Mouse (Mus musculus) limb, embryonic 15.5 days (tissue): ENCODE results near the gene Wipf3. TPM values are rescaled to one million over a fixed set of nuclear protein-coding genes. Genes with fewer than 3 reads are reported as not detected.
A peak's percentile ranks its signal among the peaks of the same experiment; 100 is the strongest.

Experiments
- ATAC-seq: fragments of 200-750 bp; cut with Nextera tagmentation; 2 replicates; pipeline ENCODE4 v1.8.0; 2017; ENCODE audit warnings: low read depth, moderate TSS enrichment; ENCODE audit not compliant: insufficient number of reproducible peaks, low FRiP score, low TSS enrichment
- H3K27ac ChIP-seq: fragments of 300-500 bp; sonication (generic); 2 replicates; pipeline ENCODE4 v1.5.1; 2015; ENCODE audit warnings: moderate library complexity, mild to moderate bottlenecking, inconsistent platforms
- H3K27me3 ChIP-seq: fragments of 300-500 bp; sonication (generic); 2 replicates; pipeline ENCODE4 v1.6.1; 2015; ENCODE audit warnings: inconsistent platforms
- H3K36me3 ChIP-seq: fragments of 300-500 bp; sonication (generic); 2 replicates; pipeline ENCODE4 v1.6.1; 2015; ENCODE audit warnings: inconsistent platforms
- H3K4me1 ChIP-seq: fragments of 300-500 bp; sonication (generic); 2 replicates; pipeline ENCODE4 v1.6.1; 2015; ENCODE audit warnings: inconsistent platforms
- H3K4me2 ChIP-seq: fragments of 300-500 bp; sonication (generic); 2 replicates; pipeline ENCODE4 v1.6.1; 2015; ENCODE audit warnings: mild to moderate bottlenecking, inconsistent platforms
- H3K4me3 ChIP-seq: fragments of 300-500 bp; sonication (generic); 2 replicates; pipeline ENCODE4 v1.5.1; 2015; ENCODE audit warnings: mild to moderate bottlenecking, inconsistent platforms
- H3K9ac ChIP-seq: fragments of 300-500 bp; sonication (generic); 2 replicates; pipeline ENCODE4 v1.6.1; 2015; ENCODE audit warnings: inconsistent platforms
- H3K9me3 ChIP-seq: fragments of 300-500 bp; sonication (generic); 2 replicates; pipeline ENCODE4 v1.6.1; 2016; ENCODE audit warnings: inconsistent platforms
- WGBS: fragments of 180-500 bp; shearing (Covaris S2); methylation state at CpG from one replicate; pipeline ENCODE4 v1.1.7; 2015; 5-methylcytosine and 5-hydroxymethylcytosine counted together
- polyA plus RNA-seq: library from polyadenylated mRNA; unstranded; fragments of >200 nt; fragmentation: Nextera tagmentation; extraction: Ambion mirVana; gene quantifications from 2 replicates; pipeline ENCODE4 v1.2.1, GENCODE M21; 2015

Wipf3 gene
- polyA plus RNA-seq, 1 experiment from 2014 or later = 1.5 TPM

- H3K9ac ChIP-seq = no peak overlapping the region
- H3K27me3 ChIP-seq = no peaks in the 10 kb centered on the region
- H3K27ac ChIP-seq = no peak overlapping the region
- no peak for ATAC-seq
- no peak overlapping the region for H3K4me3 ChIP-seq
- WGBS = 84% methylated on average over 2 of the region's 2 CpGs
- no peak overlapping the region for H3K4me2 ChIP-seq
- H3K4me1 ChIP-seq = peaks cover 5% of the 10 kb centered on the region; the same call in 1 of the 2 replicates
- no peaks in the 10 kb centered on the region for H3K9me3 ChIP-seq
- no peaks in the 10 kb centered on the region for H3K36me3 ChIP-seq
Observed at GRCm38 (mm10) chr6:54401503-54401902, 27.9 kb upstream of the Wipf3 start.

GRCm38 (mm10) chr6:54404916-54405315 lies 24.5 kb upstream of the Wipf3 start:
- no peak for ATAC-seq
- no peak overlapping the region for H3K4me3 ChIP-seq
- H3K27ac ChIP-seq = no peak overlapping the region
- H3K36me3 ChIP-seq = no peaks in the 10 kb centered on the region
- no peaks in the 10 kb centered on the region for H3K27me3 ChIP-seq
- 58% methylated on average over 2 of the region's 2 CpGs for WGBS
- H3K9ac ChIP-seq = no peak overlapping the region
- H3K9me3 ChIP-seq = no peaks in the 10 kb centered on the region
- H3K4me1 ChIP-seq = no peaks in the 10 kb centered on the region
- no peak overlapping the region for H3K4me2 ChIP-seq

GRCm38 (mm10) chr6:54406116-54406515 lies 23.3 kb upstream of the Wipf3 start:
- H3K4me1 ChIP-seq = no peaks in the 10 kb centered on the region
- H3K9me3 ChIP-seq = no peaks in the 10 kb centered on the region
- H3K4me3 ChIP-seq = no peak overlapping the region
- H3K36me3 ChIP-seq = no peaks in the 10 kb centered on the region
- WGBS = 80% methylated on average over 5 of the region's 5 CpGs
- no peak overlapping the region for H3K27ac ChIP-seq
- no peak for ATAC-seq
- no peaks in the 10 kb centered on the region for H3K27me3 ChIP-seq
- no peak overlapping the region for H3K9ac ChIP-seq
- no peak overlapping the region for H3K4me2 ChIP-seq

- Histone ChIP-seq H3K9ac (no peak overlapping the region), H3K27me3 (no peaks in the 10 kb centered on the region), H3K36me3 (no peaks in the 10 kb centered on the region), H3K27ac (no peak overlapping the region), H3K4me1 (no peaks in the 10 kb centered on the region), H3K9me3 (no peaks in the 10 kb centered on the region), H3K4me3 (no peak overlapping the region), H3K4me2 (no peak overlapping the region)
- peak; percentile 65; the same call in 1 of the 2 replicates for ATAC-seq
- 62% methylated on average over 6 of the region's 6 CpGs for WGBS
Observed at GRCm38 (mm10) chr6:54409271-54409670, 20.1 kb upstream of the Wipf3 start.

- Histone ChIP-seq H3K27ac (no peak overlapping the region), H3K9ac (no peak overlapping the region), H3K4me2 (no peak overlapping the region), H3K4me1 (no peaks in the 10 kb centered on the region), H3K27me3 (no peaks in the 10 kb centered on the region), H3K9me3 (no peaks in the 10 kb centered on the region), H3K4me3 (no peak overlapping the region), H3K36me3 (no peaks in the 10 kb centered on the region)
- no peak for ATAC-seq
- WGBS = 57% methylated on average over 4 of the region's 4 CpGs
Observed at GRCm38 (mm10) chr6:54410451-54410850, 19.0 kb upstream of the Wipf3 start.

GRCm38 (mm10) chr6:54411591-54411990 lies 17.8 kb upstream of the Wipf3 start:
- Histone ChIP-seq H3K4me3 (no peak overlapping the region), H3K9me3 (no peaks in the 10 kb centered on the region), H3K27ac (no peak overlapping the region), H3K4me1 (no peaks in the 10 kb centered on the region), H3K36me3 (no peaks in the 10 kb centered on the region), H3K9ac (no peak overlapping the region), H3K27me3 (no peaks in the 10 kb centered on the region), H3K4me2 (no peak overlapping the region)
- WGBS = 70% methylated on average over 8 of the region's 8 CpGs
- ATAC-seq = no peak

DNA sequence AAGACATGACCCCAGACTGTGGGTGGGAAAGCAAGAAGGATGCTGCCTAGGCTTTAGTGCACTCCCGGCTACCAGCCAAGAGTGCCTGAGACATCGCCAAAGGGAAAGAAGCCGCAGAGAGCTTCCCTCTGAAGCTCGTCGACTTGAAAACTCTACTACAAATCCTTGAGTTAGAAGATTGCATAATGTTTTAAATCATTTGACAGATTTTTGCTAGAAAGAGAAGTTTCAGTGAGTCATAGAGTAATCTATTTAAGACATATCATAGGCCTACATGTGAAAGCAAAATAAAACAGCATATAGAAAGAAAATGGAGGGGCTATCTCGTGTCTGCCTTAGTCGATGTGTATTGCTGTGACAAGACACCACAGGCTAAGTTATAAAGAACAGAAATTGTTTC lies 16.5 kb upstream of the Wipf3 start:
- Histone ChIP-seq H3K4me2 (no peak overlapping the region), H3K4me1 (no peaks in the 10 kb centered on the region), H3K27me3 (no peaks in the 10 kb centered on the region), H3K4me3 (no peak overlapping the region), H3K9me3 (no peaks in the 10 kb centered on the region), H3K9ac (no peak overlapping the region), H3K36me3 (no peaks in the 10 kb centered on the region), H3K27ac (no peak overlapping the region)
- 74% methylated on average over 7 of the region's 7 CpGs for WGBS
- ATAC-seq = no peak

GRCm38 (mm10) chr6:54425230-54425629 lies 4.2 kb upstream of the Wipf3 start:
- Histone ChIP-seq H3K27ac (no peak overlapping the region), H3K4me3 (no peak overlapping the region), H3K9ac (no peak overlapping the region), H3K9me3 (no peaks in the 10 kb centered on the region), H3K4me1 (peaks cover 16% of the 10 kb centered on the region), H3K4me2 (no peak overlapping the region), H3K27me3 (peaks cover 23% of the 10 kb centered on the region), H3K36me3 (no peaks in the 10 kb centered on the region)
- 83% methylated on average over 8 of the region's 8 CpGs for WGBS
- no peak for ATAC-seq

DNA sequence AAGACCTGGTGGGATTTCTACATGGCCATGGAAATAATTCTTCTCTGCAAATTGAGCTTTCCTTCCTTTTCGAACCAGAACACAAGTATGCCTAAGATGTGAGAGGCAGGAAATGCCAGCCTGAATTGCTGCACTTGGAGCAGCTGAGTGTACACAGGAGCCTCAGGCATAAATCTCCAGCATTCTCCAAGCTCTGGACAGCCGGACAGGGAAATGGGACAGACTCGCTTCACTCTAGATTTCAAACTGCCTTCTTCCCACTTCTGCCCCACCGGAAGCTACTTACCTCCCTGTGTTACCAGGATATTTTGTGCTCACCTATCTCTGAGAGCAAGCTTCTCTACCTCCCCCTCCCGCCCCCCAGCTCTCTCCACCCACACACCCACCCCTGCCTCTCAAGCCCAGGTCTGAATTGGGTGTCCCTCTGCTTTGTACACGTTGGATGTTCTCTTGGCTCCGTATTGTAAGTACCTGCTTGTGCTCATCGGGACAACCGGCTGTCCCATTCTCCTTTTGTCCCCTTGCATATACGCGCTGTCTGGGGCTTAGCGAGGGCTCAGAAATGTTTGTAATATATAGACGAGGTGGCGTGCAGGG lies 455 bp upstream of the Wipf3 start:
- 6% methylated on average over 14 of the region's 14 CpGs for whole genome bisulfite sequencing
- Histone ChIP-seq H3K36me3 (no peaks in the 10 kb centered on the region), H3K4me1 (peaks cover 19% of the 10 kb centered on the region), H3K9me3 (no peaks in the 10 kb centered on the region), H3K27ac (no peak overlapping the region), H3K27me3 (peaks cover 30% of the 10 kb centered on the region), H3K9ac (peak overlapping the region; percentile 45), H3K4me2 (peak overlapping the region; percentile 95), H3K4me3 (peak overlapping the region; percentile 53)
- ATAC-seq = no peak

GRCm38 (mm10) chr6:54430221-54430620 lies 818 bp downstream of the Wipf3 start:
- H3K4me2 ChIP-seq = peak overlapping the region; percentile 95
- ATAC-seq = no peak
- no peaks in the 10 kb centered on the region for H3K9me3 ChIP-seq
- peaks cover 30% of the 10 kb centered on the region for H3K27me3 ChIP-seq
- no peak overlapping the region for H3K27ac ChIP-seq
- H3K4me1 ChIP-seq = peaks cover 19% of the 10 kb centered on the region
- 30% methylated on average over 7 of the region's 7 CpGs for WGBS
- peak overlapping the region; percentile 45 for H3K9ac ChIP-seq
- peak overlapping the region; percentile 53 for H3K4me3 ChIP-seq
- no peaks in the 10 kb centered on the region for H3K36me3 ChIP-seq

DNA sequence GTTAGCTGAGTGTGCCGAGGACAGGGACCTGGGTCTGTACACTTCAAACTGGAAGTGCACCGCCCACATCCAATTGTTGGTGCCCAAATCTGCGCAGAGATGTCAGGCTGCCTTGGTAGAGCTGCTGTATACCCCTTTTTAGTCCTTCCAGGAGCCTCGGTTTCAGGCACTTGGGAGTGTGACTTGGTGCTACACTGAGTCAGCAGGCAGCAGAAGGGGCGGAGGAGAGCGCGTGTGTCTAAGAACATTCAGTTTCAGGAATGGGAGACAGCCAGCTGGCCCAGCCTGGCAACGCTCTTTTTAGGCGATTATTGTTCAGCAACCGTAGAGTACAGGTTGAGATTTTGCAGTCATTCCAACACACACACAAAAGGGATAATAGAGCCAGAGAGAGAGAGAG lies 2.4 kb downstream of the Wipf3 start:
- Histone ChIP-seq H3K36me3 (no peaks in the 10 kb centered on the region), H3K4me3 (no peak overlapping the region), H3K27ac (no peak overlapping the region), H3K9ac (no peak overlapping the region), H3K4me1 (peaks cover 30% of the 10 kb centered on the region), H3K27me3 (peaks cover 30% of the 10 kb centered on the region), H3K9me3 (no peaks in the 10 kb centered on the region), H3K4me2 (no peak overlapping the region)
- WGBS = 67% methylated on average over 10 of the region's 10 CpGs
- no peak for ATAC-seq

DNA sequence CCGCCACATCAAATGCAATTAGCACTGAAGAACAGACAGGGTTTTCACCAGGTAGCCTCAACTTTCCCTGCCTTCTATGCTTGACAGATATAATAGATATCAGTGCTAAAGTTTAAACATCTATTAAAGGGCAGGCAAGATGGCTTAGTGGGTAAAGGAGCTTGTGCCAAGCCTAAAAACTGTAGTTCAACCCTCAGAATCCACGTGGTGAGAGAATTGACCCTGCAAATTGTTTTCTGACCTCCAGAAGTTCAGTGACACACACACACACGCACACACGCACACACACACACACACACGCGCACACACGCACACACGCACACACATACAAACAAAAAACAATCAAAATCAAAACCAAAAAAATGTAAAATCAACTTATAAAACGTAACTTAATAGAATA lies 2.8 kb downstream of the Wipf3 start:
- H3K9me3 ChIP-seq = no peaks in the 10 kb centered on the region

More for the DNA sequence above, 2.8 kb downstream of the Wipf3 start:
- no peak for ATAC-seq
- 79% methylated on average over 9 of the region's 9 CpGs for WGBS
- peaks cover 33% of the 10 kb centered on the region for H3K27me3 ChIP-seq
- H3K27ac ChIP-seq = no peak overlapping the region
- H3K36me3 ChIP-seq = no peaks in the 10 kb centered on the region
- no peak overlapping the region for H3K9ac ChIP-seq
- H3K4me3 ChIP-seq = no peak overlapping the region
- H3K4me2 ChIP-seq = no peak overlapping the region
- H3K4me1 ChIP-seq = peaks cover 30% of the 10 kb centered on the region
